Mouse (Mus musculus): Measurements from ENCODE around the gene Dzip1. TPM values are rescaled to one million over a fixed set of nuclear protein-coding genes. Genes with fewer than 3 reads are reported as not detected.

The Dzip1 gene
- polyA plus RNA-seq (2012; rRNA removed) (52.1 and 56.9 TPM in 2 replicates), polyA plus RNA-seq (2014; fragmentation: Nextera tagmentation; extraction: Ambion mirVana) (26.0 and 34.1 TPM in 2 replicates)

GRCm38 (mm10) chr14:118924673-118925615 is at the start of gene Dzip1:
Gene Dzip1, minus strand, starts transcription at chr14:118925460.
- WGBS: under 1% methylated on average over 47 of the region's 55 CpGs
- H3K4me1 ChIP-seq (ENCODE audit: control insufficient read depth, insufficient read depth, low read length): peaks cover 21% of the 10 kb centered on the region

GRCm38 (mm10) chr14:118972268-118972667 is 47.0 kb upstream of the Dzip1 start:
- peaks cover 72% of the 10 kb centered on the region for H3K36me3 ChIP-seq (ENCODE audit: control insufficient read depth, insufficient read depth, low read length)
- H3K4me1 ChIP-seq (ENCODE audit: control insufficient read depth, insufficient read depth, low read length): no peaks in the 10 kb centered on the region
- no peak overlapping the region for H3K9ac ChIP-seq (ENCODE audit: low read depth, low read length, severe bottlenecking)
- no peak overlapping the region for H3K4me3 ChIP-seq (replicated peaks; ENCODE audit: low read length)
- ATAC-seq (ENCODE audit: low FRiP score, low read depth) (no peak), DNase-seq (ENCODE audit: low spot score) (no peak)
- no peaks in the 10 kb centered on the region for H3K27me3 ChIP-seq (ENCODE audit: control insufficient read depth, insufficient read depth, low read length)
- no peak overlapping the region for H3K4me2 ChIP-seq (replicated peaks; ENCODE audit: low read depth, low read length, severe bottlenecking)
- 93% methylated on average over 6 of the region's 6 CpGs for WGBS
- no peak for TF ChIP-seq POLR2A (IDR thresholded peaks at IDR 0.05; ENCODE audit: borderline replicate concordance, extremely low read depth, insufficient read depth, insufficient read length)
- no peaks in the 10 kb centered on the region for H3K9me3 ChIP-seq (ENCODE audit: control insufficient read depth, low read length)
- no peak overlapping the region for H3K27ac ChIP-seq (replicated peaks; ENCODE audit: low read depth, low read length)

More at GRCm38 (mm10) chr14:118924673-118925615, at the start of gene Dzip1:
- Histone ChIP-seq H3K4me2 (replicated peaks; ENCODE audit: low read depth, low read length, severe bottlenecking) (peak within 1 kb of the TSS; percentile 83), H3K36me3 (ENCODE audit: control insufficient read depth, insufficient read depth, low read length) (no peaks in the 10 kb centered on the region), H3K9ac (ENCODE audit: low read depth, low read length, severe bottlenecking) (peak within 1 kb of the TSS; percentile 77), H3K4me3 (replicated peaks; ENCODE audit: low read length) (peak within 1 kb of the TSS; percentile 60), H3K27me3 (ENCODE audit: control insufficient read depth, insufficient read depth, low read length) (peaks cover 11% of the 10 kb centered on the region; the same call in 1 of the 2 replicates), H3K27ac (replicated peaks; ENCODE audit: low read depth, low read length) (peak within 1 kb of the TSS; percentile 69), H3K9me3 (ENCODE audit: control insufficient read depth, low read length) (no peaks in the 10 kb centered on the region)
- peak; percentile 89 for DNase-seq (ENCODE audit: low spot score)
- peak; percentile 97 for ATAC-seq (ENCODE audit: low FRiP score, low read depth)
- TF ChIP-seq POLR2A (IDR thresholded peaks at IDR 0.05; ENCODE audit: borderline replicate concordance, extremely low read depth, insufficient read depth, insufficient read length): 0 out of 2 replicates have a peak, but pooled peaks have one; percentile 7

GRCm38 (mm10) chr14:118967646-118968045 is 42.4 kb upstream of the Dzip1 start:
- H3K9me3 ChIP-seq (ENCODE audit: control insufficient read depth, low read length): no peaks in the 10 kb centered on the region
- H3K27ac ChIP-seq (replicated peaks; ENCODE audit: low read depth, low read length): no peak overlapping the region

GRCm38 (mm10) chr14:118965356-118966000 is 40.2 kb upstream of the Dzip1 start:
- H3K4me3 ChIP-seq (replicated peaks; ENCODE audit: low read length): no peak overlapping the region
- H3K27ac ChIP-seq (replicated peaks; ENCODE audit: low read depth, low read length): no peak overlapping the region
- no peak for ATAC-seq (ENCODE audit: low FRiP score, low read depth)
- H3K4me1 ChIP-seq (ENCODE audit: control insufficient read depth, insufficient read depth, low read length): no peaks in the 10 kb centered on the region
- no peaks in the 10 kb centered on the region for H3K27me3 ChIP-seq (ENCODE audit: control insufficient read depth, insufficient read depth, low read length)
- no peak for TF ChIP-seq POLR2A (IDR thresholded peaks at IDR 0.05; ENCODE audit: borderline replicate concordance, extremely low read depth, insufficient read depth, insufficient read length)
- H3K9ac ChIP-seq (ENCODE audit: low read depth, low read length, severe bottlenecking): no peak overlapping the region
- H3K4me2 ChIP-seq (replicated peaks; ENCODE audit: low read depth, low read length, severe bottlenecking): no peak overlapping the region
- H3K36me3 ChIP-seq (ENCODE audit: control insufficient read depth, insufficient read depth, low read length): peaks cover 29% of the 10 kb centered on the region
- 91% methylated on average over 4 of the region's 4 CpGs for WGBS
- no peak for DNase-seq (ENCODE audit: low spot score)
- H3K9me3 ChIP-seq (ENCODE audit: control insufficient read depth, low read length): no peaks in the 10 kb centered on the region

More at GRCm38 (mm10) chr14:118967646-118968045, 42.4 kb upstream of the Dzip1 start:
- no peak for TF ChIP-seq POLR2A (IDR thresholded peaks at IDR 0.05; ENCODE audit: borderline replicate concordance, extremely low read depth, insufficient read depth, insufficient read length)
- Histone ChIP-seq H3K9ac (ENCODE audit: low read depth, low read length, severe bottlenecking) (no peak overlapping the region), H3K27me3 (ENCODE audit: control insufficient read depth, insufficient read depth, low read length) (no peaks in the 10 kb centered on the region), H3K36me3 (ENCODE audit: control insufficient read depth, insufficient read depth, low read length) (peaks cover 38% of the 10 kb centered on the region), H3K4me1 (ENCODE audit: control insufficient read depth, insufficient read depth, low read length) (no peaks in the 10 kb centered on the region), H3K4me3 (replicated peaks; ENCODE audit: low read length) (no peak overlapping the region), H3K4me2 (replicated peaks; ENCODE audit: low read depth, low read length, severe bottlenecking) (no peak overlapping the region)
- no peak for DNase-seq (ENCODE audit: low spot score)
- WGBS: 94% methylated on average over 7 of the region's 7 CpGs
- no peak for ATAC-seq (ENCODE audit: low FRiP score, low read depth)

GRCm38 (mm10) chr14:118958010-118958409 is 32.8 kb upstream of the Dzip1 start:
- no peaks in the 10 kb centered on the region for H3K9me3 ChIP-seq (ENCODE audit: control insufficient read depth, low read length)
- no peak overlapping the region for H3K27ac ChIP-seq (replicated peaks; ENCODE audit: low read depth, low read length)
- ATAC-seq (ENCODE audit: low FRiP score, low read depth) (no peak), DNase-seq (ENCODE audit: low spot score) (no peak)
- no peaks in the 10 kb centered on the region for H3K4me1 ChIP-seq (ENCODE audit: control insufficient read depth, insufficient read depth, low read length)
- no peak overlapping the region for H3K4me3 ChIP-seq (replicated peaks; ENCODE audit: low read length)
- TF ChIP-seq POLR2A (IDR thresholded peaks at IDR 0.05; ENCODE audit: borderline replicate concordance, extremely low read depth, insufficient read depth, insufficient read length): no peak
- peaks cover 61% of the 10 kb centered on the region for H3K36me3 ChIP-seq (ENCODE audit: control insufficient read depth, insufficient read depth, low read length)
- WGBS: 94% methylated on average over 3 of the region's 3 CpGs
- no peak overlapping the region for H3K9ac ChIP-seq (ENCODE audit: low read depth, low read length, severe bottlenecking)
- H3K27me3 ChIP-seq (ENCODE audit: control insufficient read depth, insufficient read depth, low read length): no peaks in the 10 kb centered on the region
- H3K4me2 ChIP-seq (replicated peaks; ENCODE audit: low read depth, low read length, severe bottlenecking): no peak overlapping the region

Measured in limb, embryonic 14.5 days (tissue).